Mouse (Mus musculus): ENCODE measurements at regions not wholly inside any gene's neighbourhood (a gene's known extent, or its start where the extent isn't known, plus 50 kb on each side); places are given as distances from the start of the nearest gene placed in this dataset.

DNA sequence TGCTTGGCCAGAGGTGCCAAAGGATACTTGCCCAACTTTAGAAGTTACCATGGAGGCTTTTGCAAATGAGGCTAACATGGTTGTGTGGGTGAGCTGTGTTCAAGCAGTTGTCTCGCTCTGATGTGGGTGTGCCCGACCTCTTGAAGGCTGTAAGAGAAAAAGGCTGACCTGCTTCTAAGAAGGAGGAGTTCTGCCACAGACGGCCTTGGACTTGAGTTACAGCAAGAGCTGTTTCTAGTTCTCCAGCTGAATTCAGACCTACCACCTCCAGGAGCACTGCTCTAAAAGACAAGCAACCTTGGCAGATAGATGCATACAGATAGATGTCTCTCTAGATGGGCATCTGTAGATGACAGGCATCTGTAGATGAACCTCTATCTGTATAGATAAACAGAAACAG, 202.7 kb upstream of the A230072I06Rik start:
- WGBS = 91% methylated on average over 3 of the region's 3 CpGs
- no peak for ATAC-seq

DNA sequence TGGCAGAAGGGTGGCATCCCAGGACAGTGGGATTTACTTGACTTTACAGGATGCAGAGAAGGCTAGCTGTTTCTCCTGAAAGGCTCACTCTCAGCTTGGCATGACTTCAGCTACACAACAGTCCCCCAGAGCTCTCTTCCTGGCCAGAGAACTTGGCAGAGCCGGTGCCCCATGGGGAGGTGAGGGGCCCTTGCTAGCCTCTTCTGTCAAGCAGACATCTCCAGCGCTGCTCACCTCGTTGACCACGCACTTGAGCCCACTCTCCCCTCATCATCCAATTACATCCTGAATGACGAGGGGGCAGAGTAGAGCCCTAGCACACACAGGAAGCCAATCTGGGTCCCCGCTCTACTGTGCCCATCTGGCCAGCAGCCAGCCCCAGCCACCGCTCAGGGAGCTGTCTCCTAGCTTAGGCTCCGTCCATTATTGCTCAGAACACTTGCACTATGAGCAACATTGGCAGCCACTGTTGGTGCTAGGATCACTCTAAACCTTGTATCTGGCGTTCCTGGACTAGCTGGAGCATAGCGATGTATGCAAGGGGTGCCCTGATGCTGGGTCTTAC, 201.7 kb upstream of the A230072I06Rik start:
- Histone ChIP-seq H3K4me3 (replicated peaks; ENCODE audit: low read length) (no peak overlapping the region), H3K4me2 (ENCODE audit: low read length) (no peak overlapping the region), H3K27me3 (replicated peaks; ENCODE audit: control insufficient read depth, insufficient read depth, low read length) (no peaks in the 10 kb centered on the region), H3K4me1 (replicated peaks; ENCODE audit: control insufficient read depth, insufficient read depth, low read length) (peaks cover 11% of the 10 kb centered on the region; the same call in 1 of the 2 replicates), H3K9ac (replicated peaks; ENCODE audit: low read depth, low read length) (no peak overlapping the region), H3K27ac (ENCODE audit: low read length) (no peak overlapping the region), H3K9me3 (ENCODE audit: control insufficient read depth, low read length) (no peaks in the 10 kb centered on the region), H3K36me3 (ENCODE audit: control insufficient read depth, insufficient read depth) (no peaks in the 10 kb centered on the region)
- WGBS = 48% methylated on average over 10 of the region's 10 CpGs
- peak; percentile 45 for ATAC-seq

More for the DNA sequence above, 202.7 kb upstream of the A230072I06Rik start:
- Histone ChIP-seq H3K27me3 (replicated peaks; ENCODE audit: control insufficient read depth, insufficient read depth, low read length) (no peaks in the 10 kb centered on the region), H3K4me1 (replicated peaks; ENCODE audit: control insufficient read depth, insufficient read depth, low read length) (peaks cover 11% of the 10 kb centered on the region; the same call in 1 of the 2 replicates), H3K27ac (ENCODE audit: low read length) (no peak overlapping the region), H3K4me2 (ENCODE audit: low read length) (no peak overlapping the region), H3K9me3 (ENCODE audit: control insufficient read depth, low read length) (no peaks in the 10 kb centered on the region), H3K4me3 (replicated peaks; ENCODE audit: low read length) (no peak overlapping the region), H3K9ac (replicated peaks; ENCODE audit: low read depth, low read length) (no peak overlapping the region), H3K36me3 (ENCODE audit: control insufficient read depth, insufficient read depth) (no peaks in the 10 kb centered on the region)

DNA sequence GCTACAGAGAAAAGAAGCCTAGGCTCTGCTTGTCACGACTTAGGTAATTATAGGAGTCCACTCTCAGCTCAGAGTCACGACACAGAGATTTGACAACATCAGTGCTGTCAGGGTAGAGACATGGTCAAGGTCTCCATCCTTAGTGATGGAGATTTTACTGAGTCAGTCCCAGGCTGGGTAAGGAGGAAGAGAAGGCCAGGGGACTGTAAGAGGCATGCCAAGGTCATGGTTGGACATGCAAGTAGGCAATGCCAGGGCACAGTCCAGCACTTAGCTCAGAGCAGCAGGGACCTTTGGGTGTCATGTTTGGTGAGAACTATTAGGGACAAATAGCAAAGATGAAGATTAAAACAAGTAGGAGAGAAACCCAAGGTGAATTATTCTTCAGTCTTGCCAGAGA, 200.7 kb upstream of the A230072I06Rik start:
- no peaks in the 10 kb centered on the region for H3K9me3 ChIP-seq (ENCODE audit: control insufficient read depth, low read length)
- peaks cover 11% of the 10 kb centered on the region; the same call in 1 of the 2 replicates for H3K4me1 ChIP-seq (replicated peaks; ENCODE audit: control insufficient read depth, insufficient read depth, low read length)
- H3K9ac ChIP-seq (replicated peaks; ENCODE audit: low read depth, low read length) = no peak overlapping the region
- no peak overlapping the region for H3K4me2 ChIP-seq (ENCODE audit: low read length)
- no peak overlapping the region for H3K27ac ChIP-seq (ENCODE audit: low read length)
- H3K36me3 ChIP-seq (ENCODE audit: control insufficient read depth, insufficient read depth) = no peaks in the 10 kb centered on the region
- no peak for ATAC-seq
- no peak overlapping the region for H3K4me3 ChIP-seq (replicated peaks; ENCODE audit: low read length)
- 78% methylated on average over 2 of the region's 2 CpGs for WGBS
- H3K27me3 ChIP-seq (replicated peaks; ENCODE audit: control insufficient read depth, insufficient read depth, low read length) = no peaks in the 10 kb centered on the region

DNA sequence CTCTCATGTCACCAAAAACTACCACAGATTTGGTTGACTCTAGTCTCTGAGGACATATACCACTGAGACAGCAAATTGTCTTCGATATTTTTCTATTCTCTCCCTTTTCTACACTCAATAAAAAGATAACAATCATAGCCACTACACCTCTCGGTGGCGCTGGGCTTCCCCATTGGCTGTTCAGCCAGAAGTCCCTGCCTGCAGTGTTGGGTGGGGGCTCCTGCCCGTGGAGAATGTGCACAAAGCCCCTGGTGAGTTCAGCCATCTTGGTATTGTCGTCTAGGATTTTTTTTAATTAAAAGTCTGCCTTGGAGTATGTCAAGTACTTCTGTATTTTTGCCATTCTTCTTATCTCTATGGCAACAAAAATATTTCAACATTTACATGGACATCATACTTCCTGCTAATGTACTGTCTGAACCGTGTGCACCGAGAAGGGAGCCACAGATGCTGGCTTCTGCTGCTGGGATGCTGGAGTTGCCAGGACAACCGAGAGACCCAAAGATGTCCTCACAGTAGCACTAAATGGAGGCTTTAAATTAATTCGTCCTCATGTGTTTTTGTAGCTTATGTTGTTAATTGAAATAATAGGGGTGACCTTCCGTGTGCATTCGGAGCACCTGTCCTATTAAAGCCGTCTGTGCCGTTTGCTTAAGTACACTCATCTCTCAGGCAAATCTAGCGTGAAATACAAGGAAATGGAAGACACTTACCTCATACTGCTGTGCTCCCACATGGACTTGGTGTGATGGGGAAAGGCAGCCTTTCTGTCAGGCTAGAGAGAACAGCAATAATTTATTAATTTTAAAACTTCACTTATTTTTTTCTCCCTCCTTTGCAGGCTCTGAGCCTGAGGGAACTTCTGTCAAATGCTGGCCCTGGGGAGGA, 199.7 kb upstream of the A230072I06Rik start:
- Histone ChIP-seq H3K36me3 (ENCODE audit: control insufficient read depth, insufficient read depth) (no peaks in the 10 kb centered on the region), H3K27ac (ENCODE audit: low read length) (no peak overlapping the region), H3K4me3 (replicated peaks; ENCODE audit: low read length) (no peak overlapping the region), H3K27me3 (replicated peaks; ENCODE audit: control insufficient read depth, insufficient read depth, low read length) (no peaks in the 10 kb centered on the region), H3K9ac (replicated peaks; ENCODE audit: low read depth, low read length) (no peak overlapping the region), H3K4me2 (ENCODE audit: low read length) (no peak overlapping the region), H3K9me3 (ENCODE audit: control insufficient read depth, low read length) (no peaks in the 10 kb centered on the region), H3K4me1 (replicated peaks; ENCODE audit: control insufficient read depth, insufficient read depth, low read length) (peaks cover 11% of the 10 kb centered on the region; the same call in 1 of the 2 replicates)
- ATAC-seq = peak; percentile 38; the same call in 1 of the 2 replicates
- 52% methylated on average over 14 of the region's 14 CpGs for WGBS

DNA sequence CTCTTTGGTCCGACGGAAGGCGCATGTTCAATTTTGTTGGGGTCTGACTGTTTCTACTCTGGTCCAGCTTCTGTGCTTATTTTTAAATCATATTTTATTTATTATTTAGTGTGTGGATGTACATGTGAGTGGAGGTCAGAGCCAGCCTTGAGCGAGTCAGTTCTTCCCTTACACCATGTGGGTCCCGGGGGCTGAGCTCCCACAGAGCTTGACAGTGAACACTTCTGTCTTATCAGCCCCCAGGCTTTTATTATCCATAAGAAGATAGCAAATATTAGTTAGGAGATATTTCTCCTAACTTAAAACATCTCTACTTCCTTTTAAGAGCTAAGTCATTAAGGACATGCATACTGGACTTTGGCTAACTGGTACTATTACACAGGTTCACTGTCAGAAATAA, 197.1 kb upstream of the A230072I06Rik start:
- Histone ChIP-seq H3K4me3 (replicated peaks; ENCODE audit: low read length) (no peak overlapping the region), H3K36me3 (ENCODE audit: control insufficient read depth, insufficient read depth) (no peaks in the 10 kb centered on the region), H3K27ac (ENCODE audit: low read length) (no peak overlapping the region), H3K4me2 (ENCODE audit: low read length) (no peak overlapping the region), H3K27me3 (replicated peaks; ENCODE audit: control insufficient read depth, insufficient read depth, low read length) (no peaks in the 10 kb centered on the region), H3K9ac (replicated peaks; ENCODE audit: low read depth, low read length) (no peak overlapping the region), H3K9me3 (ENCODE audit: control insufficient read depth, low read length) (no peaks in the 10 kb centered on the region), H3K4me1 (replicated peaks; ENCODE audit: control insufficient read depth, insufficient read depth, low read length) (peaks cover 11% of the 10 kb centered on the region; the same call in 1 of the 2 replicates)
- ATAC-seq = no peak
- 92% methylated on average over 5 of the region's 5 CpGs for WGBS

DNA sequence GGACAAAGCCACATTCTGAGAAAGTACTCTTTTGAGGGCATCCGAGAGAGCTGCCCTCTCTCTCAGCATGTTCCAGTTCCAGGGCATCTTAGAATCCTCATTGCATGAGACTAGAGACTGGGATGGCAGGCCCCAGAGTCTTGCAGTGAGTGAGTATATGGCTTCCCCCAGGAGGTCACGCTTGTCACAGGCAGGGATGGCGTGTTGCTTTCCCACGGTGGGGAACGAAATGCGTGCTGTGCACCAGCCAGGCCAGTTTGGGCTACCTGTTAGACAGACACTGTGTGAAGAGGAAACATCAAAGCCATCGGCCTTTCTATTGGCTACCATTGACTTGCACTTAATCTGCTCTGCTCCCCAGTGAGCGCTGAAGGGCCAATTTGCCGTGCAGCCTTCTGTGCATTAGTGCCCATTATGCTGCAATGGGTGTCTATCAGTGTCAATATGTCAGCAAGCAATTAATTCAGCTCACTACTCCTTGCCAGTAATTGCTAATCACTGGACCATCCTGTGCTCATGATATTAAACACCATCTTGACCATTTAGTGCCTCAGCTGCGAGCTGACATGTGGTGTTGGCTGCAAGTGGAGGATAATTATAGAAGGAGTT, 191.3 kb upstream of the A230072I06Rik start:
- peaks cover 5% of the 10 kb centered on the region for H3K4me1 ChIP-seq (replicated peaks; ENCODE audit: control insufficient read depth, insufficient read depth, low read length)
- 27% methylated on average over 10 of the region's 10 CpGs for WGBS
- ATAC-seq = no peak

DNA sequence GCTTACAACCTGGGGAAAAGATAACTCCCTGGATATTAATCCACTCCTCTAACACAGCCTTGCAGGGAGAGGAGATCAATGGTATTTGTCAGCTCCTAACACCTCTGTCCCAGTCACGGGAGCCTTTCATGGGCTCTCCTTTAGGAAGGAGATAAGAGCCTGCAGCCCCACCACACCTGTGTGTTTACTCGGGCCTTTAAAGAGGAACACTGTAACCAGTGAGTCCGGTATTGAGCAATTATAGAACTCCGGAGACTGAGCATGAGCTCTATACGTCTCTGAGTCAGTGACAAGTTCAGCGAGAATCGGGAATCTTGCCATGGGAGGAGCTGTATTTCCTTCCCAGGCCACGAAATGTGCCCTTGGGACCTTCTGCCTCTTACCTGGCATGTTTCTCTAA, 178.5 kb upstream of the A230072I06Rik start:
- Histone ChIP-seq H3K36me3 (ENCODE audit: control insufficient read depth, insufficient read depth) (no peaks in the 10 kb centered on the region), H3K4me3 (replicated peaks; ENCODE audit: low read length) (no peak overlapping the region), H3K4me2 (ENCODE audit: low read length) (no peak overlapping the region), H3K27me3 (replicated peaks; ENCODE audit: control insufficient read depth, insufficient read depth, low read length) (no peaks in the 10 kb centered on the region), H3K9ac (replicated peaks; ENCODE audit: low read depth, low read length) (no peak overlapping the region), H3K4me1 (replicated peaks; ENCODE audit: control insufficient read depth, insufficient read depth, low read length) (peaks cover 10% of the 10 kb centered on the region), H3K9me3 (ENCODE audit: control insufficient read depth, low read length) (no peaks in the 10 kb centered on the region; the same call in 1 of the 2 replicates), H3K27ac (ENCODE audit: low read length) (no peak overlapping the region)
- ATAC-seq = no peak
- WGBS = 85% methylated on average over 8 of the region's 8 CpGs

More for the DNA sequence above, 191.3 kb upstream of the A230072I06Rik start:
- Histone ChIP-seq H3K27me3 (replicated peaks; ENCODE audit: control insufficient read depth, insufficient read depth, low read length) (no peaks in the 10 kb centered on the region), H3K36me3 (ENCODE audit: control insufficient read depth, insufficient read depth) (no peaks in the 10 kb centered on the region), H3K9me3 (ENCODE audit: control insufficient read depth, low read length) (no peaks in the 10 kb centered on the region), H3K4me3 (replicated peaks; ENCODE audit: low read length) (no peak overlapping the region), H3K27ac (ENCODE audit: low read length) (no peak overlapping the region), H3K4me2 (ENCODE audit: low read length) (no peak overlapping the region), H3K9ac (replicated peaks; ENCODE audit: low read depth, low read length) (no peak overlapping the region)

DNA sequence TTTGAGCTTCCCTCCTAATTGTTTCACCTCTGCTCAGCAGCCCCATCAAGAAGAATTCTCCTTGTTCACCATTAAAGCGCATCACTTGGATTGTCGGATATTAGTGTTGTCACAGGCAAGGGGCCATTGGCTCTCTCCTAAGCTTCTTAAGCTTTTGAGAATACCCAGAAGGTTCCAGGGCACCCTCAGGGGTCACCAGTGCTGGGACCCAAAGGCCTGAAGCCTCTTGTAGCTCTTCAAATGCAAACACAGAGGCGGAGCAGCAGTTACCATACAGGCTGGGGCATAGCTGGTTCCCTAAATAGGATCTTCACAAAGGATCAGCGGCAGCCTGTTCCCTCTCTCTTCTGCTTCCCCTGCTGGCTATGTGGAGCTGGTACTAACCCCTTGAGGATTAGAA, 175.3 kb upstream of the A230072I06Rik start:
- Histone ChIP-seq H3K4me3 (replicated peaks; ENCODE audit: low read length) (no peak overlapping the region), H3K9me3 (ENCODE audit: control insufficient read depth, low read length) (no peaks in the 10 kb centered on the region; the same call in 1 of the 2 replicates), H3K27ac (ENCODE audit: low read length) (no peak overlapping the region), H3K27me3 (replicated peaks; ENCODE audit: control insufficient read depth, insufficient read depth, low read length) (no peaks in the 10 kb centered on the region), H3K36me3 (ENCODE audit: control insufficient read depth, insufficient read depth) (no peaks in the 10 kb centered on the region), H3K4me2 (ENCODE audit: low read length) (no peak overlapping the region), H3K4me1 (replicated peaks; ENCODE audit: control insufficient read depth, insufficient read depth, low read length) (peaks cover 17% of the 10 kb centered on the region), H3K9ac (replicated peaks; ENCODE audit: low read depth, low read length) (no peak overlapping the region)
- 62% methylated on average over 4 of the region's 4 CpGs for WGBS
- no peak for ATAC-seq
